Mouse (Mus musculus) left cerebral cortex, adult 6 months (tissue): Measurements from ENCODE around the gene Krt81. TPM values are rescaled to one million over a fixed set of nuclear protein-coding genes. Genes with fewer than 3 reads are reported as not detected.

ENCODE experiments used
- long read RNA-seq, 2 experiments: library from polyadenylated mRNA; unstranded; transcript quantifications; one replicate each; pipeline ENCODE4 v2.0.0; 2019 to 2020
- polyA plus RNA-seq: library from polyadenylated mRNA; unstranded; fragments of <200 nt; fragmentation: Nextera tagmentation; gene quantifications from 2 replicates; pipeline ENCODE4 v1.2.3, GENCODE M21; 2021

Krt81 gene
- not detected in 2 replicates for polyA plus RNA-seq
- long read RNA-seq, experiment 1, result 0 reads
- long read RNA-seq, experiment 2, result 0 reads

DNA sequence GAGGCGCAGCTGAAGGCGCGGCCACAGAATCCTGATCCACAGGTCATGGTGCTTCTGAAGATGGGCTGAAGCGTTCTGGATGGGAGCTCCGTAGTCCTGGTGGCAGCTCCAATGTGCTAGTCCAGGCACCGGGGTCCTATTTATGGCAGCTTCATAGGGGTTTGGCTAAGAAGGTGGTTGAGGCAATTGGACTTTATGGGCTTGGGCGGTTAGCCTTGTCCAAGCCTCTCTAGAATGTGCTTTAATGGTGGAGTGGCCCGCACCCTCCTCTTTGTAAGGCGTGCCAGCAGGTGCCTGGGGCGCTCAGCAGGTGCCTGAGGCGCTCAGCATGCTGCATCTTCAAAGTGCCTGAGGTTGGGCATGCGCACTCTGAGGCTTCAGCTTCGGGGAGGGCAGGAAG lies at the start of gene Krt81:
Krt81 (minus strand) TSS at position 101 of the 400 bp plus-strand sequence.

GRCm38 (mm10) chr15:101491431-101491830 lies 27.9 kb upstream of the Krt81 start, which contains the start of gene Krt83:
TSS of gene Krt83 (minus strand) at chr15:101491512.

GRCm38 (mm10) chr15:101472952-101473528 lies 9.5 kb upstream of the Krt81 start, which contains the start of gene Krt86:
TSS of gene Krt86 (plus strand) at chr15:101473478.

DNA sequence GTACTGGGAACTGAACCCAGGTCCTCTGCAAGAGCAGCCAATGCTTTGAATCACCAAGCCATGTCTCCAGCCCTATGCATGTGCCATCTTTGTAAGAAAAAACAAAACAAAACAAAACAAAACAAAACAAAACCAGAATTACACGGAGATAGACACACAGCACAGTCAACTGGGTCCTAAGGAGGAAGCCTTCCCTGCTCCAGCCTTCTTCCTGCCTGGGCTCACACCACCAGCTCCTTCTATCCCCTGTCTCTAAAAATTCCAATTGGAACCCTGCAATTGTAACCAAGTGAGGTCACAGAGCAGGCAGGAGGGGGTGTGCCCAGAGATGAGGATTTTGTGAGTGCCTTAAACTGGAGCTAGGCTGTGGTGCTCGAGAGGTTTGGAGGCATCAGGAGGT lies 16.1 kb downstream of the Krt81 start, which contains the start of gene Krt88:
Krt88 (plus strand) TSS at position 301 of the 400 bp plus-strand sequence.

GRCm38 (mm10) chr15:101438555-101438954 lies 25.0 kb downstream of the Krt81 start, which contains the start of gene Krt87:
TSS of gene Krt87 (minus strand) at chr15:101438804.

DNA sequence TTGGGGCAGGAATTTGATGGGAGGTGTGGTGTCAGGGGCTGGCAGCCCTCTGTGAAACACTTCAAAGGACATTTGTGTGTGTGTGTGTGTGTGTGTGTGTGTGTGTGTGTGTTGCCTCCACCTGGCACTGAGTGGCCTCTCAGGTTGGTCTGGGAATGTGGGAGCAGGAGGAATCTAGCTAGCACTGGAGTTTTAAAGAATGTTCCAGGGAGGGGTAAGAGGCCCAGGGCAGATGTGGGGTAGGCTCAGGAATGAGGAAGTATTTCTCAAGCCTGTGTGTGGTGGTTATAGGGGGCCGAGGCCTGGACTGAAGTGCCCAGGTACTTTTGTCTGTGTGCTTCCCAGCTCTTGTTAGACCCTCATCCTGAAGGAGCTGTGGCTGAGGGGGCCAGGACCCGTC lies 52.8 kb downstream of the Krt81 start, which contains the start of gene Krt7:
Krt7 (plus strand) TSS at position 269 of the 400 bp plus-strand sequence.

Other genes starting within 250 kb of the Krt81 start
- gene Grasp, start 239.6 kb downstream of the Krt81 start, polyA plus RNA-seq, result 5.3 and 56.5 TPM in 2 replicates
- gene Nr4a1, start 209.5 kb downstream of the Krt81 start, polyA plus RNA-seq, result 39.6 and 145 TPM in 2 replicates
- gene Atg101, start 179.5 kb downstream of the Krt81 start, polyA plus RNA-seq, result 65.5 and 70.6 TPM in 2 replicates
- gene 6030408B16Rik, start 170.5 kb downstream of the Krt81 start, polyA plus RNA-seq, result 0.29 and 0.34 TPM in 2 replicates
- gene Krt80, start 93.6 kb downstream of the Krt81 start, polyA plus RNA-seq, result 0.85 and 2.8 TPM in 2 replicates
- 0.04 TPM in 1 of 2 replicates, not detected in the other for gene Krt7, start 52.7 kb downstream of the Krt81 start, polyA plus RNA-seq
- gene Krt87, start 24.9 kb downstream of the Krt81 start, polyA plus RNA-seq, result 0.09 TPM in 1 of 2 replicates, not detected in the other
- not detected in 2 replicates for gene Krt88, start 16.0 kb downstream of the Krt81 start, polyA plus RNA-seq
- gene Krt86, start 9.7 kb upstream of the Krt81 start, polyA plus RNA-seq, result not detected in 2 replicates
- gene Krt83, start 27.8 kb upstream of the Krt81 start, polyA plus RNA-seq, result not detected in 2 replicates
- gene Gm49425, start 53.5 kb upstream of the Krt81 start, polyA plus RNA-seq, result not detected in 2 replicates
- not detected in 2 replicates for gene Krt84, start 69.1 kb upstream of the Krt81 start, polyA plus RNA-seq
- gene Krt82, start 86.9 kb upstream of the Krt81 start, polyA plus RNA-seq, result not detected in 2 replicates
- not detected in 2 replicates for gene Krt90, start 99.2 kb upstream of the Krt81 start, polyA plus RNA-seq
- gene Krt75, start 110.2 kb upstream of the Krt81 start, polyA plus RNA-seq, result not detected in 2 replicates
- not detected in 2 replicates for gene Gm5414, start 164.4 kb upstream of the Krt81 start, polyA plus RNA-seq
- not detected in 2 replicates for gene Gm5478, start 183.6 kb upstream of the Krt81 start, polyA plus RNA-seq
- gene Krt6b, start 216.5 kb upstream of the Krt81 start, polyA plus RNA-seq, result not detected in 2 replicates
- gene Krt6a, start 230.6 kb upstream of the Krt81 start, polyA plus RNA-seq, result not detected in 2 replicates
- not detected in 2 replicates for gene Krt5, start 249.1 kb upstream of the Krt81 start, polyA plus RNA-seq